Mouse (Mus musculus) myocyte (in vitro differentiated cells): ENCODE data around the gene Frmd8.

Experiments used
- CEBPB ChIP-seq: IDR thresholded peaks from 2 replicates; pipeline ENCODE4 v1.6.1; 2011; ENCODE audit warnings: mild to moderate bottlenecking, moderate library complexity; ENCODE audit not compliant: poor library complexity, insufficient read depth, severe bottlenecking
- E2F4 ChIP-seq: IDR thresholded peaks from one replicate; pipeline ENCODE4 v1.6.1; 2011; ENCODE audit warnings: mild to moderate bottlenecking, control low read depth, moderate library complexity; ENCODE audit not compliant: insufficient read depth
- MAX ChIP-seq: IDR thresholded peaks from one replicate; pipeline ENCODE4 v1.6.1; 2011; ENCODE audit warnings: low read depth, mild to moderate bottlenecking, control low read depth
- MYOD1 ChIP-seq, 3 experiments: IDR thresholded peaks; one replicate each; pipeline ENCODE4 v1.6.1; 2011; ENCODE audit warnings: control low read depth in 2 of 3, low read depth in 2 of 3, mild to moderate bottlenecking in 2 of 3, moderate library complexity in 1 of 3; ENCODE audit not compliant: insufficient read length in 2 of 3, control insufficient read depth in 1 of 3
- POLR2A ChIP-seq: IDR thresholded peaks from one replicate; pipeline ENCODE4 v1.6.1; 2011; ENCODE audit warnings: low read depth, mild to moderate bottlenecking, control low read depth, moderate library complexity; ENCODE audit not compliant: insufficient read length
- POLR2AphosphoS2 ChIP-seq: IDR thresholded peaks from one replicate; pipeline ENCODE4 v1.6.1; 2011; ENCODE audit warnings: low read depth, control low read depth; ENCODE audit not compliant: insufficient read length
- TCF12 ChIP-seq: IDR thresholded peaks from one replicate; pipeline ENCODE4 v1.6.1; 2011; ENCODE audit warnings: mild to moderate bottlenecking, control low read depth; ENCODE audit not compliant: poor library complexity, insufficient read depth, severe bottlenecking
- TCF3 ChIP-seq: IDR thresholded peaks from one replicate; pipeline ENCODE4 v1.6.1; 2011; ENCODE audit warnings: low read depth, control low read depth; ENCODE audit not compliant: insufficient read length

GRCm38 (mm10) chr19:5846154-5846553, 28.9 kb downstream of the Frmd8 start:
- TF ChIP-seq POLR2A (no peak), MYOD1 (IDR thresholded peaks at IDR 0.05; ENCODE audit: control insufficient read depth in 1 of 3, insufficient read length in 2 of 3, low read depth in 2 of 3) (no peak), MAX (no peak), E2F4 (no peak), CEBPB (no peak), TCF3 (no peak), TCF12 (no peak), POLR2AphosphoS2 (no peak)
